Mouse (Mus musculus) cerebellum, adult 2 months (tissue): ENCODE measurements around the gene Sbf2.

ENCODE experiments used
- CTCF ChIP-seq: fragments of 200-500 bp; IDR thresholded peaks from 2 replicates; pipeline ENCODE4 v1.5.1; 2011; ENCODE audit warnings: low read depth, mild to moderate bottlenecking, control low read depth, low read length, moderate library complexity, borderline replicate concordance; ENCODE audit not compliant: insufficient read depth
- POLR2A ChIP-seq: fragments of 200-500 bp; IDR thresholded peaks from 2 replicates; pipeline ENCODE4 v1.6.1; 2011; ENCODE audit warnings: low read length, control low read depth, borderline replicate concordance; ENCODE audit not compliant: insufficient read depth

DNA sequence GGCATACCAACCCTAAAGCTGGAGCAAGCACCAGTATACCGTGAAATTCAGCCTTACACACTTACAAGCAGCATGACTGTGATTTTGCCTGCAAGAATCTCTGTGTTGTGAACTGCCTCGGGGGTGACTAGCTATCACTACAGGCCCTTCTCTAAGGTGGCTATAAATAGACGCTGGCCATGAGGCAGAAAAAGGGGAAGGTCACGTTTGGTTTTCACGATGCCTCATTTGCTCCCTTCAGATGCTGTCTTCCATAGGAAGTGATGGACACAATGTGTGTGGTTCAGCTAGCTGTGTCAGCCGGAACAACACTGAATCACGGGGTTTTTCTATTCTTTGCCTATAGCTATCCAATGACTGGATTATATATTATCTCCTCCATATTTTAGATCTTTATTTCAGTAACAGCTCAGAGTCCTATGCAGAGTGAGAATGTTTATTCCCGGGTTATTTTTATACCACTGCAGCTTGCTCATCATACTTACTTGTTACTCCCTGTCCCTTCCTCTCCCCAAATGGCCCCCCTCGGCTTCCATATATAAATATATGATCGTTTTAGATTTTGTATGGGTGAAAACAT, 235.3 kb downstream of the Sbf2 start:
- TF ChIP-seq POLR2A, result no peak
- TF ChIP-seq CTCF, result no peak
